Mouse (Mus musculus) ES-Bruce4 (cell line): Measurements from ENCODE around the gene Smg1.

Experiments used
- CTCF ChIP-seq: IDR thresholded peaks from one replicate; pipeline ENCODE4 v1.8.1; 2011; ENCODE audit warnings: low read depth, low read length
- POLR2A ChIP-seq: IDR thresholded peaks from one replicate; pipeline ENCODE4 v1.8.1; 2011; ENCODE audit warnings: low read length; ENCODE audit not compliant: insufficient read depth

- TF ChIP-seq CTCF (no peak), POLR2A (no peak)
These were observed 100.3 kb downstream of the Smg1 start for GRCm38 (mm10) chr7:118143123-118143522.
